Mouse (Mus musculus): ENCODE measurements around the gene Gm364.

DNA sequence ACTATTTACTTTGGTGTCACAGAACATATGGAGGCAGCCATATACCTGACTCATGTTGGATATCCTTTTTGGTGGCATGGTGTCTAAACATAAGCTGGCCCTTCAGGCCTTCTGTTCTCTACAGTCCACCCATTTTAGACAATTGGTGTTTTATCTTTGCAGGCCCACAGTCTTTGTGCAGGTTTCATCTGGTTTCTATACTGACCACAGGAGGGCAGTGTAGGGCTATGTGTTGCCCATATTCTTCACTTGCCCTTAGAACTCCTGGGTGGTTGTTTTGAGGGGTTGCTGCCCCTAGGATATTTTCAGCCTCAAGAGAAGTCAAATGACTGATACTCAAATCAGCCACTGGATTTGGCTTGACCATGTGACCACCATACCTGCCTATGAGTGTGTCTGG is 5.3 kb upstream of the Gm364 start:
- TF ChIP-seq CTCF (IDR thresholded peaks at IDR 0.05; ENCODE audit: extremely low read depth, insufficient read depth, insufficient read length, insufficient replicate concordance) (peak; percentile 12; the same call in 1 of the 2 replicates), POLR2A (IDR thresholded peaks at IDR 0.05; ENCODE audit: low read depth, low read length) (no peak)
